Mouse (Mus musculus) T-cell, adult 2 months (primary cell): ENCODE data around the gene Kcnq2.

Experiments
- DNase-seq: peaks from one replicate; pipeline ENCODE4 v3.0.0; 2022; ENCODE audit warnings: low spot score

Kcnq2 gene

DNA sequence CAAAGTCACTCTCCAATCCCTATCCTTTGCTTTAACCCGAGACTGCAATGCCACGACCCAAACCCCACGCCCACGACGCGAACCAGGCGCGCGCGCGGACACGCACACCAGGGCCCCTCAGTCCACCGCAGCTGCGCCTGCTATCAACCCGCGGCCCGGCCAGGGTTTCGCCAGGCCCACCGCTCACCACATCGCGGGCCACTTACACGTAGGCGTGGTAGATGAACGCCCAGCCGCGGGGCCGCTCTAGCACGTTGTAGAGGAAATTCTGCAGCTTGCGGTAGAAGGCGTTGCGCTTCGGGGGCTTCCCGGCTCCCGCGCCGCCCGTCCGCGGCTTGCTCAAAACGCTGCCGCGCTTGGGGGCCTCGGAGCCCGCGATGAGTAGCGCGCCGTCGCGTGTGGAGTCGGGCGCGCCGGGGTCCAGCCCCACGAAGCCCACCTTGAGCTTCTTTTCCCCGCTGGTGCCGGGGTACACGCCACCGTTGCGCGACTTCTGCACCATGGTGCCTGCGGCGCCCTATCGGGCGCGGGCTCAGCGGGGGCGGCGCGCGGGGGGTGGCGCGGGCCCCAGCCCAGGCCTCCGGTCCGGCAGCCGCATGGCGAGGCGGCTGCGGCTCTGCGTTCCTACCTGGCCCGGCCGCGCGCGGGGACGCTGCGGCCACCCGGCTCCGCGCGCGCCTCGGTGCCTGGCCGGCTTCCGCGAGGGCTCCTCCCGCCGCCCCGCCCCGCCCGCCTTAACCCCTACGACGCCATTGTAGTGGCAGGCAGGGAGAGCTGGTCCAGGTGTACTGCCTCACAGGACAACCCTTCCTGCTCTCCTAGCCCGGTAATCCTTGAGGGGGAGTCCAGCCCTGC is at the start of gene Kcnq2:
Gene Kcnq2 (minus strand): TSS at position 710 of the 855 bp plus-strand sequence.
- DNase-seq = no peak

DNA sequence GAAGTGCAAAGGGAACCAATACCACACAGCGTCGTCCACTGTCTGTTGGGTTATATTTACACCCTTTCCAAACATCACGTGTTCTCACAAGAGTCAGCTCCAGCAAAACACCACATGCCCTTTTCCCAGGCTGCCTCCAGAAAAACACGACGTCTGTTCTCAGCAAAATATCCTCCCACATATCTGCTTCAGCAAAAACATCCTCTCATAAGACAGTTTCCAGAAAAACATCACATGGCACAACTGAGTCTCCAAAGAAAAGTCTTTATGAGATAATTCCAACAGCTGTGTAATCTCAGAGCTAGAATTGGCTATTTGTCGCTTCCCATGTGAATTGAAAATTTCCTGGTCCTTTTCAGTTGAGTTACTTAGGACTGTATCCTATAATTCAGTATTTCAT is 45.8 kb upstream of the Kcnq2 start:
- DNase-seq = no peak

DNA sequence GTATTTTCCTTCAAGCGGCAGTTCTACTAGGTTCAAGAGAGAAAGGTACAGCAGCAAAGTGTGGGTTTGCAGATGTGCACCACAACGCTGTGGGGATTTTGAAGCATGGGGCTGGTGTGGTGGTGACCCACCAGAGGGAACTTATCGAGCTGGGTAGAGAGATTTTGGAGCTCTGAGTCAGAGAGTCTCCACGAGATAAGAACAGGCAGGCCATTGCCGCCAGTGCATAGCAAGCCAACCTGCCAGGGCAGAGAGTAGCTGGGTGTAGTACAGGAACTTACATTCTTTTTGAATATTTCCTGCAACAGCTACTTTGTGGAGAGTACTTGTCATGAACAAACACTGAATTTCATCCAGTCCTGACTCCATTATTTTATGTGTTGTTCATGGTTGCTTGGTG is 43.4 kb upstream of the Kcnq2 start:
- no peak for DNase-seq

DNA sequence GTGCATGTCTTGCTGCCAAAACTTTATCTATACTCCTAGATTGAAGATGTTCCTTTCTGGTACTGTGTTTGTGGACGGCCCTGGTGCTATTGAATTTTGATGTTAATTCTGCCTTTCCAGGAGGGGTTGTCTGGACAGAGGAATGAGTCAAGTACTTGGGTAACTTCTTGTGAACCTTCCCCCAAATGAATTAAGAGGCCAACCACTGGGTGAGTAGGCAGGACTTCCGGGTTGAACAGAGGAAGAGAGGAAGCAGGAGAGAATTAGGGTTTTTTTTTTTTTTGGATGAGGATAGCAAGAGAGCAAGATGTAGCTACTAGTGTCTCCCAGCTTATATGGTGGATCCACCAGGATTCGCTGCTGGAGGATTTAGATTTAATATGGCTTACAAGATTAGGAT is 42.9 kb upstream of the Kcnq2 start:
- no peak for DNase-seq

DNA sequence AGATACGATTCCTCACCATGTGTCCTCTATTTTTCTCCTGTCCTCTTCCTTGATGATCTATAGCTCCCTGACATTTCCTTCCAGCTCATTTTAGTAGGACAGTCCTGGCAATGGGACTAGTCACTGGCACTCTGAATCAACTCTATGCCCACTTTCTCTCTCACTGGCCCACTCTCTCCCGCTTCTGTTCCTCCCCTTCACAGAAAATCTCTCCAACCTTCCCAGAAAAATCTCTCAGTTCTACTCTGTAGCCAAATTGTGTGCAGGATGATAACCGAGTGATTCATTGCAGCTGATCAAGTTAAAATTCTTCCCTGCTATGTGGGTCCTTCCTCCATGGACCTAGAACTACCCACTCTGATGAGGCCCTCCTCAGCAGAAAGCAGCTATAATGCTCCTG is 39.5 kb upstream of the Kcnq2 start:
- no peak for DNase-seq

DNA sequence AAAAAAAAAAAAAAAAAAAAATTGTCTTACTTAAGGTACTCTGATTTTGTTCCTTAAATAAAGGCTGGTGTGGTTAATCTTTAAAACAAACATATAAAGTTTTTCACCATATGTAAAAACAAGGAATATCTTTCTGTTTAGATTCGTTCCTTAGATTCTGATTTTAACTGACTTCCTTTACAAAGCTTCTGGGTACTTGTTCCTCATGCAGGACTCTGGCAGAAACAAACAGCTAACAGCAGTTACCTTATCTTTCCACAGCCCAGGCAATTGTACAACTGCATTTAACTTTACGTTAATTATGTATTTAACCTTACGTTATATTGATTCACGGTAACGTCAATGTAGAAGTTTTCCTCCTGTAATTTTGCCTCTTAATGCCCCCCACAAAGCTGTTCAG is 31.4 kb upstream of the Kcnq2 start:
- DNase-seq = no peak

DNA sequence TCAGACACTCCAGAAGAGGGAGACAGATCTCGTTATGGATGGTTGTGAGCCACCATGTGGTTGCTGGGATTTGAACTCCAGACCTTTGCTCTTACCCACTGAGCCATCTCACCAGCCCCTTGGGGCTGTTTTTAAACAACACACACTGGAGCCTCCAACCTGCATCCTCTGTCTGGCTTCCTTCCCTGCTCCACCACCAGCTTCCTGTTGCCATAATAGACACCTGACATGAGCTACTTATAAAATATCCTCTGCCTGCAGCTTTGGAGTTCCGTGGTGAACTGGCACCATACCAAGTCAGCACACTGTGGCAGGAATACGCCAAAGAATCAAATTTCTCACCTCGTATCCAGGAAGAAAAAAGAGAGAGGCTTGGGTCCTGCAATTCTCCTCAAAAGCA is 25.7 kb upstream of the Kcnq2 start:
- no peak for DNase-seq

DNA sequence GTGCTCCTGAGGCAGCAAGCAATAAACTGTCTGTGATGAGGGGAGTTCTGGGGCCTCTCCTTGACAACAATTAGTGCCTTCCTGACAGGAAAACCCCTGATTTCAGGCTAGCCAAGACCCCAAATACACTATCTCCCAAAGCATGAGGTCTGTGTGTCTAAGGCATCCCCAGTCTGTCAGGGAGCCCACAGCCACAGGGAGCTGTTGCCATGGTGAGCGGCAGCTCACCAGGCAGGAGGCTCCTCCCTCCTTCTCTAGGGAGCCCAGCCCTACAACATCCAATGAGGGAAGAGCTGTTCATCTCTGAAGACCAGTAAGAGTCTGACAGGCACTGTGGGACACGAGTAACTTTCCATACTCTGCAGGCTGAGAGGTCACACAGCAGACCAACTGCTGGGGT is 24.7 kb upstream of the Kcnq2 start:
- no peak for DNase-seq

DNA sequence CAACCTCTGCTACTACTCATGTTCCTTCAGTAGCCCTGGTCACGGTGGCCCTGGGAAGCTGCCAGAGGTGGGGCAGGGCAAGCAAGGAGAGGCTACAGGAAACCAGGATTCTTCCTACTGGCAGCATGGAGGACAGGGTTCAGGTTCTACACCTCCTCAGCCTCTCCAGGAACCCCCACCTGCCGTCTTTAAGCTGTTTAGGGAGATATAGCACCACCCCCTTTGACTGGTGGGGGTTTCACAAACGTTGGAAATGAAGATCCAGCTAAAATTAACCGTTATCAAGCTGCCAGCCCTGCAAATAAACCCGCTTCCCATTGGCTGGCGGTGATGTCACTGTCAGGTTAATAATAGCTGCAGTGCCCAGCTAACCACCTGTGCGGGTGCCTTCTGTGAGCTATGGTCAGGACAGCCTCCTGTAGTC is 24.0 kb upstream of the Kcnq2 start:
- no peak for DNase-seq

DNA sequence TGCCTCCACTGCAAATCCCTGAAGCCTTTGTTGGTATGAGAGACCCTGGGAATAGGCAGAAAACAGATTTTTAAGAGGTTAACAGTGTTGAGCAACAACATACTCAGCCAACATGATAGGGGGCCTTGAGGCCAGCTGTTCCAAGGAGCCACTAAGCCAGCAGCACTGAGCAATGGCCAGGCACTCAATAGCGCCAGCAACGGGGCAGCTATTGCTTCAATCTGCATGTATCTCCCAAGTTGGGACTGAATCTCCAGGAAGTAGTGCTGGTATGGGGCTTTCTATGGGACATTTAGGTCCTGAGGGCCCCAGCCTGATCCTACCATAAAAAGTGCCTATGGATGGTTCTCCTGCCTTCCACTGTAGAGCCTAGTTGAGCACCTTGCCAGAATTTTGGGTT is 23.4 kb upstream of the Kcnq2 start:
- DNase-seq = no peak

DNA sequence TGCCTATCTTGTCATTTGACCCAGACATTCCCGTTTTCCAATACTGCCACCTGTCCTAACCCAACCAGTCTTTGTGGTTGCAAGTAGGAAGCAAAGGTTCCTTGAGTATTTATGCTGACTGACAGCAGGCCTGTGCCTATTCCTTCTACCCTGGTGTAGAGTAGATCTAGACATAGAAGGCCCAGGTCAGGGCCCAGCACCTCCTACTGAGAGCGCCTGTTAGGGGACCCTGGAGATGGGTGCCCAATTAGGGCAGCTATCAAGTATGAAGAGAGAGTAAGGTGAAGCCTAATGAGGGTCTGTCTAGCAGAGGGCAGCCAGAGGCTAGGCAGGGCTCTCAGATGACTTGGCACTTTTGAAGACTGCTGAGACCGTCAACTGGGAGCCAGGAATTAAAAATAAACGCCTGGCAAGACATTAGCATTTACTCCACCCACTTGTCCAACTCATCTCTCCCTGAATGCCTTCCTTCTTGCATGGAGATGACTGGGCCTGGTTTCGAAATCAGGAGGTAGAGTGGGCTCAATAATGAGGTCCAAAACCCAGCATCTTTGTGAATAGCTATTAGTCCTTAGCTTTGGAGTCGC is 22.7 kb upstream of the Kcnq2 start:
- no peak for DNase-seq

DNA sequence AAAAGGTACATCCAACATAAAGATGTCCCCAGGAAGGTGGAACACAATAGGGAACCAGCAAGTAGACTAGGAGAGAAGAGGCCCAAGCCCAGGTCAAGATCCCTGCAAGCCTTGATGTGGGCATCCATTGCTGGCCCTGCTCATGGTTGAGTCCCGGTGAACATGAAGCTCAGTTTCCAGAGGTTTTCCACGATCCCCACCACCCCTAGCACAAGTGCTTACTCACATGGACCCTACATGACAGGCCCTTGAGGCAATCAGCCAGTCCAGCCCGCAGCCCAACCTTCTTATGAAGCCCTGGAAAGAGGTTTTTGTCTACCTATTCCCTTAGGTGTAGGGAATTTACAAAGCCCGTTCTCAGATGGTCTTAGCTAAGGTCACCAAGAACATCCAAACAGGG is 22.1 kb upstream of the Kcnq2 start:
- DNase-seq = no peak

DNA sequence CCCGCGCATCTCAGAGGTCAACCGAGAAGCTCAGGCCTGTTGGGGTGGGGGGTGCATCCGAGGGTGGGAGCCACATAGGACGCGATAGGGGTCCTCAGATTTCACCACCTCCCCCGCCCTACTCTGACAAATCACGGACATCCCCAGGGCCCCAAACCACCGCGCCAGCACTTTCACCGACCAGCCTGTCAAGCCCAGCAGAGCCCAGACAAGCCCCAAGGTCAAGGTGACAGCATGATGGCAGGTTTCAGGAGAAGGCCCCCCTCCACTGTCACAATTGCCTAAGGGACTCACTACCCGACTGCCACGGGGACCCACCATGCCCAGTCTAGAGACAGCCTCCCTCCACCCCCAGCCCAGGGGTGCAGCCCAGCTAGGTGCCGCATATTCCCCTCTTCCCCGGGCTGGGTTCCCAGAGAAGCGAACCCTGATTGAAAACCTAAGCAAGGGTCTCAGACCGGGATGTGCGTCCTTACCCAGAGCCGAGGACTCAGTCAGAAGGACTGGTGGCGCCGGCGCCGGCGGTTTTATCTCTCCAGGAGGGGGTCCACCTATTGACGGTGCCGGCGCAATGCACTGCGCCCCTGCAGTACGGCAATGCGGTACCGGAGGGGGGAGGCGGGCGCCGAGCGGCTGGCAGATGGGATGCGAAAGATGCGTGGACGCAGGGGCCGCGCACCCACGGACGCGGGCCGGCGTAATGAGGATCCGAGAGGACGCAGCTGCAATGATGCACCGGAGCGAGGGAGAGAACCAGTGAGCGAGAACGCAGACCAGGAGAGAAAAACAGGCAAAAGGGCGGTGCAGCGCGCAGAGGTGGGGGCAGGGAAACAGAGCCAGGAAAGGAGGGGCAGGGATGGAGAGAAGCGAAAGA is 21.4 kb upstream of the Kcnq2 start, which contains the start of gene Eef1a2:
Gene Eef1a2 (minus strand): TSS at position 767 of the 874 bp plus-strand sequence.
- no peak for DNase-seq

DNA sequence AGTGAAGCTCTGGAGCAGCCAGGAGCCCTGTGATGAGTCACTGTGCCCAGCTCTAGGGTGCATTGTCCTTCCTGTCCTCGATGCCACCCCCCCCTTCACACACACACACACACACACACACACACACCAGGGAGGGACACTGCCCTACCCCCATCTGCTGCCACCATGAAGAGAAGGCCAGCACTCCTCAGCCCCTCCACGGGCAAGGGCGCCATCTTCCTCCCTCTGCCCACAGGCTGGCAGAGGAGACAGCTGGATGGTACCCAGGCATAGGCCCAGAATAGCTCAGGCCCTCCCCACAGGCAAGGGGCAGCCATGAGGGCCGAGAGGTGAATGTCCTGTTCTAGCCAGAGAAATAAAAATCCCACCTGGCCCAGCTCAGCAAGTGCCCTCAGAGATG is 20.7 kb upstream of the Kcnq2 start:
- DNase-seq = no peak

DNA sequence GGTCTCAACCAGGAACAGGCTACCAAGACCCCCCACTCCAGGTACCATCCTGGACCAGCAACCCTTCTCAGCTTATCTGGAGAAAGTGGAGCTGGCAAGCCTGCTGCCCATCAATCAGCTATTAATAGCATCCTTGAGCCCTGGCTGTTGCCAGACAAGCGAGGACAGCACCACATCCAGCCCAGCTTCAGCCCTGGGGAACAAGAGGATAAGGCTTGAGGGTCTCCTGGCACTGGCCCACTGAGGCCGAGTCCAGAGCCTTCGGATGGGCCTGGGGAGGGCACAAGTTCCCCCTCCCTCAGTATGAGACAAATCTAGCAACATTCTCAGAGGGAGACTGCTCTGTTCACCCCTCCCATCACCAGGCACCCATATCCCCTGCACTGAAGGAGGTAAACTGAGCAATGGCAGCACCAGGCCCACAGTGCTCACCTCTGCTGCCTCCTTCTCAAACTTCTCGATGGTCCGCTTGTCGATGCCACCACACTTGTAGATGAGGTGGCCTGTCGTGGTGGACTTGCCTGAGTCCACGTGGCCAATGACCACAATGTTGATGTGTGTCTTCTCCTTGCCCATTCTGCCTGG is 19.8 kb upstream of the Kcnq2 start:
- no peak for DNase-seq

DNA sequence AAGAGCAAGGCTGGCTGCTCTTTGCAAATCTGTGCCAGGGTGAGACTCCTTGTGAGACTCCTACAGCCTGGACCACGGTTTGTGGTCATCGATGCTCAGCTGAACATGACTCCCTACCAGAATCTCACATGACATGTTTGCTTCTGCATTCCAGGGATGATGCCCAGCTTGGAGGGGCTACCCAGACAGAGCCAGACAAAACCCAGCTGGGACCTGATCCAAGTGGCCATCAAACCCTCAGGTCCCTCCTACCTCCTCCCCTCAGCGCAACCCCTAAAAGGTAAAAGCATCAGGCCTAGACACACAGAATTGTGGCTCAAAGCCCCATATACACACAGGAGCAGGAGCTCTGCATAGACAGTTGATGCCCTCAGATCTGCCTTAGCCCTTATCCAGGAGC is 19.3 kb upstream of the Kcnq2 start:
- DNase-seq = no peak

DNA sequence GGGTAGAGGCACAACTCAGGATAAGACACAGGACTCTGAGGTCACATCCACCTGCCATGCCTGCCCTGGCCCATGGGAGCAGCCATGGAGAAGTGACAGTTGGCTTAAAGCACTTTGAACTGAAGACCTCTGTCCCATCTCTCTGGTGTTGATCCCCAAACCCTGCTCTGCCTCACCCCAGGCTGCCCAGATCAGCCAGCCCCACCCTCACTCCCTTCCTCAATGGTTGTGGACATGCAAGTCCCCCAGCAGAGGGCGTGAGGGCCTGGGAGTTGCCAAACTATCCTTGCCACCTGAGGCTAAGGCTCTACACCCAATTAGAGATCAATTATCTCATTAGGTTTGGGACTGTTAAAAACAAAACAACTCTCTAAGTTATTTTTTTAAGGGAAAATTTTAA is 18.7 kb upstream of the Kcnq2 start:
- DNase-seq = peak; percentile 15

DNA sequence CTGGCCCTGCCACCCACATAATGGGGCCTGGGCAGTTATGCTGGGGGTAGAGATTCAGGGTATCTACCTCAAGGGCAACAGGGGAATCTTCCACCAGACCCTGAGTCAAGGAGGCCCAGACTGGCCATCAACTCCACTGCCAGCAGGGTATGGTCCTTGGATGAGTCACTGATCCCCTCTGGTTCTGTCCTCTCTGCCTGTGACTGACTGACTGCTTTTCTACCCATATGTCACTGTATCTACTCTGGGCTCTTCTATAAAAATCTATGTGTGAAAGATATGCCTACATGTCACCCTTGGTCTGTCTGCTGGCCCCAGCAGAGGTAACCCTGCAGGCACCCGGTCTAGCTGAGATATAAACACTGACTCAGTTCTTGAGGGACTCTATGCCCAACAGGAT is 18.0 kb upstream of the Kcnq2 start:
- DNase-seq = no peak

DNA sequence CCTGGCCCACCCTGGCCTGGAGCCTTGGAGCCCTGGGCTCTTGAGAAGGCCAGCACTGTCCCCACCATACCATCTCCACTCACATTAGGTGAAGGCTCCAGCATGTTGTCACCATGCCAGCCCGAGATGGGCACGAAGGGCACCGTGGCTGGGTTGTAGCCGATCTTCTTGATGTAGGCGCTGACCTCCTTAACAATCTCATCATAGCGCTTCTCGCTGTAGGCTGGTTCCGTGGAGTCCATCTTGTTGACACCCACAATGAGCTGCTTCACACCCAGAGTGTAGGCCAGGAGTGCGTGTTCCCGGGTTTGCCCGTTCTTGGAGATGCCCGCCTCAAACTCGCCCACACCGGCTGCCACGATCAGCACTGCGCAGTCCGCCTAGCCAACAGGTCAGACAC is 17.6 kb upstream of the Kcnq2 start:
- DNase-seq = no peak

DNA sequence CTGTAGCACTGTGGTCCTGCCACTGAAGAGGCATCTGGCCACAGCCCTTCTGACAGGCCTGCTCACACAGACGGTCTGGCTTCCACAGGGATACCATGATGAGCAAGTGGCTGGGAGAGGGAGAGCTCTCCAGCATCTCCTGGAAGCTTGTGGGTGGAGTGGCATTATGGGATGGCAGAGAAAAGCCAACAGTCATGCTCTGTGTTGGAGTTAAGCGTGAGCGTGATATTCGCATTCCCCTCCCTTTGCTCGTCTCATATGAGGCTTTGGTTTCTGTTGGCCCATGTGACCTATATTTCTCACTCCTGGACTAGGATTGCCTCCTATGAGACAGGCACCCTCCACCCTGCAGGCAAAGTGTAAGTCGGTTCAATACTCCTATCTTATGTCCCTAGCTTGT is 15.2 kb upstream of the Kcnq2 start:
- no peak for DNase-seq

DNA sequence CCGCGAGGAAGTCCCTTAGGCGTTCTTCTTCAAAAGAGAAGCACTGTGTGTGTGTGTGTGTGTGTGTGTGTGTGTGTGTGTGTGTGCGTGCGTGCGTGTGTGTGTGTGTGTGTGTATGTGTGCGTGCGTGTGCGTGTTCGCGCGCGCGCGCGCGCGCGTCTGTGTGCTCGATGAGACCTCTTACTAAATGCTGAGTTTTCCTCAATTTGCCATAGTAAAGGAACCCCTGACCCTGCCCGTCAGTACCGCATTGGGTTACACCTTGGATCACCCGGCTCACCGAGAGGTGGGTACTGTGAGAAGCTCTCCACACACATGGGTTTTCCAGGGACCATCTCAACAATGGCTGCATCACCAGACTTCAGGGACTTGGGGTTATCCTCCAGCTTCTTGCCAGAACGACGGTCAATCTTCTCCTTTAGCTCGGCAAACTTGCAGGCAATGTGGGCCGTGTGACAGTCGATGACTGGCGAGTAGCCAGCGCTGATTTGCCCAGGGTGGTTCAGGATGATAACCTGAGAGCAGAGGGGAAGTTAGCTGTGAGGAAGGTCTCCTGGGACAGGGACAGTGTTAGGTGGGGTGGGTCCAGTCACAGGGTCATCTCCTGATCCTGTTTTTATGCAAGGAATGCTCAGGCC is 13.3 kb upstream of the Kcnq2 start:
- no peak for DNase-seq
